In genomic region chr12:55124731-55125130, GRCm38 (mm10) we compare ENCODE assay signal across 8 mouse cellular contexts. TPM values are rescaled to one million over a fixed set of nuclear protein-coding genes. Genes with fewer than 3 reads are reported as not detected.
A peak's percentile ranks its signal among the peaks of the same experiment; 100 is the strongest.
DNase-seq lines count a peak whose midpoint lies in the region; ATAC-seq and TF ChIP-seq lines count a peak whose summit lies in the region.
"Not testable (repeated sequence)": the region's sequence is repeated elsewhere in the genome, so short reads cannot be mapped to it uniquely, and the experiment has no call there.

No protein-coding gene starts in this region.

- H3K9me3 ChIP-seq in forebrain, embryonic 14.5 days (replicated peaks; ENCODE audit: control insufficient read depth, low read length); heart, embryonic 15.5 days (replicated peaks); intestine, embryonic 14.5 days (ENCODE audit: control insufficient read depth, low read length); limb, embryonic 13.5 days; lung, embryonic 14.5 days (ENCODE audit: low read depth, low read length); midbrain, embryonic 14.5 days (ENCODE audit: control insufficient read depth, low read length): not testable (repeated sequence)

- TF ChIP-seq CTCF in lung, embryonic 14.5 days (IDR thresholded peaks at IDR 0.05; ENCODE audit: low read depth) = not testable (repeated sequence)

- WGBS in forebrain, embryonic 14.5 days = no CpG with 5 or more reads among the region's 18 CpGs
- no CpG with 5 or more reads among the region's 18 CpGs for WGBS in heart, embryonic 15.5 days
- no CpG with 5 or more reads among the region's 18 CpGs for WGBS in intestine, embryonic 14.5 days
- WGBS in limb, embryonic 13.5 days = no CpG with 5 or more reads among the region's 18 CpGs
- no CpG with 5 or more reads among the region's 18 CpGs for WGBS in lung, embryonic 14.5 days
- no CpG with 5 or more reads among the region's 18 CpGs for WGBS in midbrain, embryonic 14.5 days

- not testable (repeated sequence) for H3K4me2 ChIP-seq in forebrain, embryonic 14.5 days (ENCODE audit: low read length); heart, embryonic 15.5 days; intestine, embryonic 14.5 days (ENCODE audit: low read length); limb, embryonic 13.5 days (replicated peaks); lung, embryonic 14.5 days; midbrain, embryonic 14.5 days (ENCODE audit: low read length)

- not testable (repeated sequence) for DNase-seq in forebrain, embryonic 14.5 days (ENCODE audit: low spot score); intestine, embryonic 14.5 days (ENCODE audit: low spot score); lung, embryonic 14.5 days; midbrain, embryonic 14.5 days

- H3K4me1 ChIP-seq in forebrain, embryonic 14.5 days (ENCODE audit: control insufficient read depth, insufficient read depth, low read length); heart, embryonic 15.5 days (replicated peaks); intestine, embryonic 14.5 days (replicated peaks; ENCODE audit: control insufficient read depth, insufficient read depth, low read length); limb, embryonic 13.5 days; lung, embryonic 14.5 days (ENCODE audit: insufficient read depth); midbrain, embryonic 14.5 days (ENCODE audit: control insufficient read depth, insufficient read depth, low read length): not testable (repeated sequence)

- H3K9ac ChIP-seq in forebrain, embryonic 14.5 days (ENCODE audit: low read length); heart, embryonic 15.5 days; intestine, embryonic 14.5 days (ENCODE audit: low read length); limb, embryonic 13.5 days; lung, embryonic 14.5 days; midbrain, embryonic 14.5 days (replicated peaks; ENCODE audit: low read length): not testable (repeated sequence)

- not testable (repeated sequence) for H3K27me3 ChIP-seq in forebrain, embryonic 14.5 days (replicated peaks; ENCODE audit: control insufficient read depth, insufficient read depth, low read length); heart, embryonic 15.5 days; intestine, embryonic 14.5 days (replicated peaks; ENCODE audit: control insufficient read depth, insufficient read depth, low read length); limb, embryonic 13.5 days; lung, embryonic 14.5 days (ENCODE audit: insufficient read depth, low read length); midbrain, embryonic 14.5 days (ENCODE audit: control insufficient read depth, insufficient read depth, low read length)

- H3K36me3 ChIP-seq in forebrain, embryonic 14.5 days (ENCODE audit: control insufficient read depth, insufficient read depth, low read length); heart, embryonic 15.5 days; intestine, embryonic 14.5 days (ENCODE audit: control insufficient read depth, insufficient read depth, low read length); limb, embryonic 13.5 days; lung, embryonic 14.5 days (ENCODE audit: insufficient read depth); midbrain, embryonic 14.5 days (ENCODE audit: control insufficient read depth, insufficient read depth, low read length): not testable (repeated sequence)

- not testable (repeated sequence) for H3K27ac ChIP-seq in forebrain, embryonic 14.5 days (ENCODE audit: low read depth, low read length); heart, embryonic 15.5 days; intestine, embryonic 14.5 days (ENCODE audit: low read depth); limb, embryonic 13.5 days; lung, embryonic 14.5 days (ENCODE audit: low read depth); midbrain, embryonic 14.5 days (replicated peaks; ENCODE audit: low read depth, low read length)

- H3K4me3 ChIP-seq in forebrain, embryonic 14.5 days (ENCODE audit: low read depth, low read length); heart, embryonic 15.5 days; intestine, embryonic 14.5 days (ENCODE audit: low read depth, low read length); limb, embryonic 13.5 days; lung, embryonic 14.5 days (ENCODE audit: low read depth, low read length); midbrain, embryonic 14.5 days (replicated peaks; ENCODE audit: low read depth, low read length): not testable (repeated sequence)

- peak; percentile 66 for ATAC-seq in common myeloid progenitor, adult 5-6 weeks (replicated peaks; ENCODE audit: low read depth, poor library complexity, severe bottlenecking)
- ATAC-seq in forebrain, embryonic 14.5 days = peak; percentile 57; the same call in 1 of the 2 replicates
- peak; percentile 61 for ATAC-seq in heart, embryonic 15.5 days (replicated peaks; ENCODE audit: insufficient number of reproducible peaks, insufficient read depth, low FRiP score, low read depth)
- peak; percentile 26 for ATAC-seq in intestine, embryonic 14.5 days (replicated peaks; ENCODE audit: low FRiP score, low TSS enrichment, low read depth)
- ATAC-seq in limb, embryonic 13.5 days (ENCODE audit: low FRiP score, low read depth) = peak; percentile 30
- ATAC-seq in lung, embryonic 14.5 days (ENCODE audit: insufficient read depth) = peak; percentile 57
- ATAC-seq in midbrain, embryonic 14.5 days (ENCODE audit: low FRiP score, low TSS enrichment) = peak; percentile 29
- ATAC-seq in neutrophil, adult 5-6 weeks (ENCODE audit: extremely low read depth, insufficient number of reproducible peaks, low FRiP score, poor library complexity, severe bottlenecking) = peak; percentile 23; the same call in 1 of the 2 replicates

RNA-seq across cellular contexts. Expression of gene Fam177a, which starts 0.5 kb away (rescaled TPM):
- 11.4 and 18.5 TPM in 2 replicates for total RNA-seq in common myeloid progenitor, adult 5-6 weeks (2017)
- polyA plus RNA-seq in forebrain, embryonic 14.5 days (2014; fragmentation: Nextera tagmentation; extraction: Ambion mirVana) = 27.0 and 36.7 TPM in 2 replicates
- 20.0 and 22.2 TPM in 2 replicates for polyA plus RNA-seq in heart, embryonic 15.5 days (2015; fragmentation: Nextera tagmentation; extraction: Ambion mirVana)
- polyA plus RNA-seq in intestine, embryonic 14.5 days (2014; fragmentation: Nextera tagmentation; extraction: Ambion mirVana) = 19.2 and 19.3 TPM in 2 replicates
- 21.5 and 25.8 TPM in 2 replicates for polyA plus RNA-seq in limb, embryonic 13.5 days (2015; fragmentation: Nextera tagmentation; extraction: Ambion mirVana)
- polyA plus RNA-seq in lung, embryonic 14.5 days (2014; fragmentation: Nextera tagmentation; extraction: Ambion mirVana) = 16.2 and 17.8 TPM in 2 replicates
- 45.6 and 48.2 TPM in 2 replicates for polyA plus RNA-seq in midbrain, embryonic 14.5 days (2014; fragmentation: Nextera tagmentation; extraction: Ambion mirVana)
- total RNA-seq in neutrophil, adult 5-6 weeks (2017) = 17.1 and 21.3 TPM in 2 replicates

RNA-seq across cellular contexts. Expression of gene Srp54b, which starts 30.2 kb away (rescaled TPM):
- 58.1 and 71.5 TPM in 2 replicates for total RNA-seq in common myeloid progenitor, adult 5-6 weeks (2017)
- polyA plus RNA-seq in forebrain, embryonic 14.5 days (2014; fragmentation: Nextera tagmentation; extraction: Ambion mirVana) = 61.2 and 76.4 TPM in 2 replicates
- polyA plus RNA-seq in heart, embryonic 15.5 days (2015; fragmentation: Nextera tagmentation; extraction: Ambion mirVana) = 44.0 and 45.5 TPM in 2 replicates
- polyA plus RNA-seq in intestine, embryonic 14.5 days (2014; fragmentation: Nextera tagmentation; extraction: Ambion mirVana) = 51.8 and 58.2 TPM in 2 replicates
- polyA plus RNA-seq in limb, embryonic 13.5 days (2015; fragmentation: Nextera tagmentation; extraction: Ambion mirVana) = 63.5 and 69.6 TPM in 2 replicates
- polyA plus RNA-seq in lung, embryonic 14.5 days (2014; fragmentation: Nextera tagmentation; extraction: Ambion mirVana) = 56.4 and 57.0 TPM in 2 replicates
- polyA plus RNA-seq in midbrain, embryonic 14.5 days (2014; fragmentation: Nextera tagmentation; extraction: Ambion mirVana) = 65.2 and 72.7 TPM in 2 replicates
- 58.5 and 70.8 TPM in 2 replicates for total RNA-seq in neutrophil, adult 5-6 weeks (2017)

RNA-seq across cellular contexts. Expression of gene Srp54a, which starts 44.7 kb away (rescaled TPM):
- 153 and 172 TPM in 2 replicates for total RNA-seq in common myeloid progenitor, adult 5-6 weeks (2017)
- 216 and 245 TPM in 2 replicates for polyA plus RNA-seq in forebrain, embryonic 14.5 days (2014; fragmentation: Nextera tagmentation; extraction: Ambion mirVana)
- 118 and 127 TPM in 2 replicates for polyA plus RNA-seq in heart, embryonic 15.5 days (2015; fragmentation: Nextera tagmentation; extraction: Ambion mirVana)
- 150 and 163 TPM in 2 replicates for polyA plus RNA-seq in intestine, embryonic 14.5 days (2014; fragmentation: Nextera tagmentation; extraction: Ambion mirVana)
- polyA plus RNA-seq in limb, embryonic 13.5 days (2015; fragmentation: Nextera tagmentation; extraction: Ambion mirVana) = 180 and 207 TPM in 2 replicates
- 156 and 163 TPM in 2 replicates for polyA plus RNA-seq in lung, embryonic 14.5 days (2014; fragmentation: Nextera tagmentation; extraction: Ambion mirVana)
- polyA plus RNA-seq in midbrain, embryonic 14.5 days (2014; fragmentation: Nextera tagmentation; extraction: Ambion mirVana) = 193 and 227 TPM in 2 replicates
- total RNA-seq in neutrophil, adult 5-6 weeks (2017) = 156 and 159 TPM in 2 replicates

RNA-seq across cellular contexts. Expression of gene 2700097O09Rik, which starts 44.8 kb away (rescaled TPM):
- total RNA-seq in common myeloid progenitor, adult 5-6 weeks (2017) = 10.0 and 10.2 TPM in 2 replicates
- 32.8 and 36.0 TPM in 2 replicates for polyA plus RNA-seq in forebrain, embryonic 14.5 days (2014; fragmentation: Nextera tagmentation; extraction: Ambion mirVana)
- polyA plus RNA-seq in heart, embryonic 15.5 days (2015; fragmentation: Nextera tagmentation; extraction: Ambion mirVana) = 21.7 and 27.2 TPM in 2 replicates
- 29.0 and 33.1 TPM in 2 replicates for polyA plus RNA-seq in intestine, embryonic 14.5 days (2014; fragmentation: Nextera tagmentation; extraction: Ambion mirVana)
- 43.9 and 45.5 TPM in 2 replicates for polyA plus RNA-seq in limb, embryonic 13.5 days (2015; fragmentation: Nextera tagmentation; extraction: Ambion mirVana)
- polyA plus RNA-seq in lung, embryonic 14.5 days (2014; fragmentation: Nextera tagmentation; extraction: Ambion mirVana) = 34.3 and 36.1 TPM in 2 replicates
- 31.8 and 32.3 TPM in 2 replicates for polyA plus RNA-seq in midbrain, embryonic 14.5 days (2014; fragmentation: Nextera tagmentation; extraction: Ambion mirVana)
- 6.5 and 9.2 TPM in 2 replicates for total RNA-seq in neutrophil, adult 5-6 weeks (2017)
